Mouse (Mus musculus) liver, adult (tissue): Measurements from ENCODE around the gene DXBay18.
"Not testable (repeated sequence)": the region's sequence is repeated elsewhere in the genome, so short reads cannot be mapped to it uniquely, and the experiment has no call there.

Source experiments
- GATA4 ChIP-seq: IDR thresholded peaks from 2 replicates; pipeline ENCODE4 v1.6.1; 2014; ENCODE audit warnings: mild to moderate bottlenecking, low read length; ENCODE audit not compliant: insufficient replicate concordance

The DXBay18 gene

GRCm38 (mm10) chrX:73149350-73149749 lies at the start of gene DXBay18:
TSS of gene DXBay18 (minus strand) at chrX:73149450.
- not testable (repeated sequence) for TF ChIP-seq GATA4

DNA sequence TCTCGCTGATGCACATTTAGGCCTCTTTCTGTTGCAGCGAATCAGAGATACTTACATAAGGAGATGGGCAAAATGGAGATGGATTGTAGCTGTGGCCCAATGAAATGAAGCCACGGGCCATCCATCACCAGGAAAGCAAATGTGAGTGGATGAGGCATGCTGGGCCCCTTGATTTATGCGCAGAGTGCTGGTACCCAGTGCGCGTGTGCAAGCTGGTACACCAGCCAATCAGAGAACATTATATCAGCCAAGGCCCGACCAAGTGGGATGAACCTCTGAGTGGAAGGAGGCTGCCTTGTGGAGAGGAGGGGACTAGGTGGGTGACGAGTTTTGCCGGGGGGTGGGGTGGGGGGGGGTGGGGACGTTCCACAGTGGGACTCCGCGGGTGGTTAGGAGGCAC lies 42.7 kb upstream of the DXBay18 start, which contains the start of gene Xlr3b:
TSS of gene Xlr3b (plus strand) at position 274 of the 400 bp plus-strand sequence.
- TF ChIP-seq GATA4 = not testable (repeated sequence)

- not testable (repeated sequence) for TF ChIP-seq GATA4
Measured at GRCm38 (mm10) chrX:73176889-73177288, 27.6 kb upstream of the DXBay18 start, which contains the start of gene Spin2d. TSS of gene Spin2d (minus strand) at chrX:73176989.

DNA sequence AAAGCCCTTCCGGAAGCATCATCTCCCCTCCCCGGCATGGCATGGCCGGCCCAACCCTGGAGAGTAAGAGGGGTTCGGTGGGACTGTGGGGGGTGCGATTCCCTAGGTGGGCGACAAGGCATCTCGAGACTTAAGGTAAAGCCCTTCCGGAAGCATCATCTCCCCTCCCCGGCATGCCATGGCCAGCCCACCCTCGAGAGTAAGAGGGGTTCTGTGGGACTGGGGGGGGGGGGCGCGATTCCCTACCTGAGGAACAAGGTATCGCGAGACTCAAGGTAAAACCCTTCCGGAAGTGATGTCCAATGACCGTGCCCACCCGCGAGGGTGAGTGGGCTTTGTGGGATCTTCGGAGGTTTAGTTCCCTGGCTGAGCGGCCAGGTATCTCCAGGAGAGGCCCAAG lies 754 bp downstream of the DXBay18 start, which contains the start of gene Xlr5b:
TSS of gene Xlr5b (plus strand) at position 301 of the 400 bp plus-strand sequence.
- not testable (repeated sequence) for TF ChIP-seq GATA4

DNA sequence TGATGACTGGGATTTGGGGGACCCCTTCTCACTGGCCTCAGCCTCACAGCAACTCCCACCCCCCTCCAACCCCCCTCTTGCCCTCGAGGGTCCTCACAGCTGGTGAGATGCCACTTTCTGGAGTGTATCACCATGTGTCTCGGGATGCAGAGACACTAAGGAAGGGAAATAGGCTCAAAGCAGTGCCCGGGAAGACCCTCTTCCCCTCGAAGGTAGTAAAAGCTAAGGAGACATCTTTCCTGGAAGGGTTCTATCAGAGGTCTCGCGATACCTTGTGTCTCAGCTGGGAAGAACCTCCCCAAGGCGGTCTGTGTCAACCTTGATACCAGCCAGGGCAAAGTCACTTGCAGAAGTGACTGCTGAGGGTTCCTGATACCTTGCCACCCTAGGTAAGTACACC lies 32.5 kb downstream of the DXBay18 start, which contains the start of gene Gm14685:
TSS of gene Gm14685 (plus strand) at position 301 of the 400 bp plus-strand sequence.
- TF ChIP-seq GATA4 = not testable (repeated sequence)

DNA sequence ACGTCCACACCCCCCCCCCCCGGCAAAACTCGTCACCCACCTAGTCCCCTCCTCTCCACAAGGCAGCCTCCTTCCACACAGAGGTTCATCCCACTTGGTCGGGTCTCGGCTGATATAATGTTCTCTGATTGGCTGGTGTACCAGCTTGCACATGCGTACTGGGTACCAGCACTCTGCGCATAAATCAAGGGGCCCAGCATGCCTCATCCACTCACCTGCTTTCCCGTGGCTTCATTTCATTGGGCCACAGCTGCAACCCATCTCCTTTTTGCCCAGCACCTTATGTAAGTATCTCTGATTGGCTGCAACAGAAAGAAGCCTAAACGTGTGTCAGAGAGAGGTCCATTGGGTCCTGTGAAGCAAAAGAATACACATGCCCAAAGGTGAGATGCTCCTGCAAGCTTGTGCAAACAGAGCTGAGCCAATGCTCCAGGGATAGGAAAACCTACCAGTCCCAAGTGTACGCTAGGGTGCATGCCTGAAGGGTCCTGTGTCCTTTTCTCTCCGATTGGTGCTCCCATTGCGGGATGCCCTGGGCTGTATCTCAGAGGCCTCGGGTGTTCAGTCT lies 52.2 kb downstream of the DXBay18 start, which contains the start of gene Xlr3a:
TSS of gene Xlr3a (minus strand) at position 155 of the 568 bp plus-strand sequence.
- not testable (repeated sequence) for TF ChIP-seq GATA4
